Mouse (Mus musculus) CH12.LX (cell line): ENCODE measurements at regions not wholly inside any gene's neighbourhood (a gene's known extent, or its start where the extent isn't known, plus 50 kb on each side); places are given as distances from the start of the nearest gene placed in this dataset.

Experiments
- DNase-seq: peaks from one replicate; pipeline ENCODE4 v3.0.0-alpha.2; 2013; ENCODE audit errors: extremely low read depth
- H3K27ac ChIP-seq: 2 replicates; pipeline ENCODE4 v1.5.1; 2012; ENCODE audit warnings: low read depth, mild to moderate bottlenecking, control low read depth, moderate library complexity; ENCODE audit not compliant: insufficient read depth
- H3K27me3 ChIP-seq: replicated peaks from 2 replicates; pipeline ENCODE3; 2012; ENCODE audit warnings: inconsistent platforms
- H3K36me3 ChIP-seq, 2 experiments: replicated peaks in 1 of 2; 2 replicates each; pipeline versions ENCODE3 to v1.6.1; 2012; ENCODE audit warnings: inconsistent platforms in 1 of 2, low read length in 1 of 2, mild to moderate bottlenecking in 1 of 2, mixed read lengths in 1 of 2, moderate library complexity in 1 of 2; ENCODE audit not compliant: control insufficient read depth in 1 of 2, insufficient read depth in 1 of 2
- H3K4me1 ChIP-seq, 2 experiments: 2 replicates each; pipeline ENCODE4 v1.6.1; 2012; ENCODE audit warnings: inconsistent platforms in 1 of 2, moderate library complexity in 1 of 2; ENCODE audit not compliant: insufficient read depth in 2 of 2, control insufficient read depth in 1 of 2
- H3K4me2 ChIP-seq: 2 replicates; pipeline ENCODE4 v1.6.1; 2012; ENCODE audit warnings: low read depth, mild to moderate bottlenecking, control low read depth; ENCODE audit not compliant: poor library complexity, insufficient read depth, severe bottlenecking
- H3K4me3 ChIP-seq, 3 experiments: fragments of 150-350 bp in 1 of 3; sonication (generic) in 1 of 3; replicated peaks in 1 of 3; 2 replicates each; pipeline versions ENCODE3 to v1.5.1; 2011 to 2012; ENCODE audit warnings: low read depth in 2 of 3, low read length in 2 of 3, mild to moderate bottlenecking in 2 of 3, moderate library complexity in 2 of 3, control low read depth in 1 of 3, improper control_type of control experiment in 1 of 3, inconsistent platforms in 1 of 3, mixed read lengths in 1 of 3; ENCODE audit not compliant: poor library complexity in 1 of 3
- H3K79me2 ChIP-seq: replicated peaks from 2 replicates; pipeline ENCODE4 v1.6.1; 2012; ENCODE audit warnings: mild to moderate bottlenecking, moderate library complexity; ENCODE audit not compliant: control insufficient read depth, poor library complexity, insufficient read depth, severe bottlenecking; ENCODE audit errors: extremely low read depth
- H3K9ac ChIP-seq: 2 replicates; pipeline ENCODE4 v1.6.1; 2012; ENCODE audit warnings: low read depth, mild to moderate bottlenecking, control low read depth, moderate library complexity; ENCODE audit not compliant: insufficient read depth
- H3K9me3 ChIP-seq: replicated peaks from 2 replicates; pipeline ENCODE3; 2012; ENCODE audit warnings: low read length, inconsistent platforms, mixed read lengths
- HCFC1 ChIP-seq: IDR thresholded peaks from 2 replicates; pipeline ENCODE4 v1.6.1; 2012; ENCODE audit warnings: low read depth, mild to moderate bottlenecking, inconsistent platforms, low read length, improper control_type of control experiment
- dilution Hi-C: fragments of 300-500 bp; cut with MboI; formaldehyde crosslinking; loops from 2 replicates; pipeline ENCODE4 v1.14.3; 2020; ENCODE audit warnings: low sequenced_read_pairs; ENCODE audit not compliant: extremely low pct_unique_long_range_greater_than_20kb, extremely low pct_ligation_motif_present
- in situ Hi-C: fragments of 300-500 bp; cut with MboI; formaldehyde crosslinking; loops from 3 replicates; pipeline ENCODE4 v1.14.3; 2019; ENCODE audit warnings: low sequenced_read_pairs, low pct_ligation_motif_present, low pct_unique_long_range_greater_than_20kb, mixed read lengths

DNA sequence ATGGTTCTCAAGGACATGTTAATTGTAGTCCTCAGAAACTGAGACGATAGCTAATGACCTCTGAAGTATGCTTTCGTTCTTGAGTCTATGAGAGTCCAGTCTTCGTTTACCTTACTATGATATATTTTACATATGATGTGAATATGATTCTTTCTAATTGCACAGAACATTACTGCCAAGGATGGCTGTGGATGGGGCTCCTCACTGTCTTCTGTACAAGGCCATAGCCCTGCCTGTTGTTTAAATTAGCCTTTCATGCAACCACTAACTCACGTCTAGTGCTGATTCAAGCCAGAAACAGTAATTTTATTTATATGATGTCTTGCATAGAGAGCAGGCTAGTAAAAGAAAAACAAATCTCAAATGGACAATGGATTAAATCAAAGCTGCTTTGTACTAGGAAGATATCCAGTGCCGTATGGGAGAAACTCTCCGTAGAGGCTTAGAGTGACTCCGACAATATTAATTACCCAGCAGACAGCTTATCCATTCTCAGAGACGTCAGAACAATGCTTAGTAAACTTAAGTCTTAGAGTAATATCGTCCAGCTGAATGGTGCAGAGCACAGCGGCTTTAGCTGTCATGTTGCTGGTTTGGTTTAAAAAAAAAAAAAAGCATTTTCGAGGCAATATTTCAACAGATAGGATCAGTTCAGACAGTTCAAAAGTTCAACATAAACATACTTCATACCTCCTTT lies 554.3 kb downstream of the Tmtc2 start:
- H3K4me2 ChIP-seq: no peak overlapping the region
- TF ChIP-seq HCFC1: no peak
- no peak overlapping the region for H3K4me3 ChIP-seq
- no peak for DNase-seq
- H3K4me1 ChIP-seq: no peaks in the 10 kb centered on the region
- in situ Hi-C loops (no loop called here), dilution Hi-C loops (no loop called here)
- H3K27me3 ChIP-seq: no peaks in the 10 kb centered on the region
- H3K9ac ChIP-seq: no peak overlapping the region
- peaks cover 40% of the 10 kb centered on the region for H3K9me3 ChIP-seq
- H3K27ac ChIP-seq: no peak overlapping the region
- no peaks in the 10 kb centered on the region for H3K36me3 ChIP-seq
- H3K79me2 ChIP-seq: no peaks in the 10 kb centered on the region
